Mouse (Mus musculus) thymus, adult 2 months (tissue): ENCODE data around the gene Rffl.

Experiments
- CTCF ChIP-seq: fragments of 200-500 bp; IDR thresholded peaks from 2 replicates; pipeline ENCODE4 v1.5.1; 2012; ENCODE audit warnings: mild to moderate bottlenecking, control low read depth, low read length, moderate library complexity, borderline replicate concordance; ENCODE audit not compliant: control insufficient read depth, poor library complexity, insufficient read depth; ENCODE audit errors: extremely low read depth
- POLR2A ChIP-seq: fragments of 200-500 bp; IDR thresholded peaks from 2 replicates; pipeline ENCODE4 v1.6.1; 2012; ENCODE audit warnings: mild to moderate bottlenecking, low read length, control low read depth, moderate library complexity; ENCODE audit not compliant: control insufficient read depth, poor library complexity, insufficient read depth; ENCODE audit errors: extremely low read depth

GRCm38 (mm10) chr11:82855327-82855973, 15.6 kb downstream of the Rffl start:
- TF ChIP-seq CTCF (no peak), POLR2A (no peak)
